8 mouse cellular contexts compared by ENCODE assay signal in the genomic region with DNA sequence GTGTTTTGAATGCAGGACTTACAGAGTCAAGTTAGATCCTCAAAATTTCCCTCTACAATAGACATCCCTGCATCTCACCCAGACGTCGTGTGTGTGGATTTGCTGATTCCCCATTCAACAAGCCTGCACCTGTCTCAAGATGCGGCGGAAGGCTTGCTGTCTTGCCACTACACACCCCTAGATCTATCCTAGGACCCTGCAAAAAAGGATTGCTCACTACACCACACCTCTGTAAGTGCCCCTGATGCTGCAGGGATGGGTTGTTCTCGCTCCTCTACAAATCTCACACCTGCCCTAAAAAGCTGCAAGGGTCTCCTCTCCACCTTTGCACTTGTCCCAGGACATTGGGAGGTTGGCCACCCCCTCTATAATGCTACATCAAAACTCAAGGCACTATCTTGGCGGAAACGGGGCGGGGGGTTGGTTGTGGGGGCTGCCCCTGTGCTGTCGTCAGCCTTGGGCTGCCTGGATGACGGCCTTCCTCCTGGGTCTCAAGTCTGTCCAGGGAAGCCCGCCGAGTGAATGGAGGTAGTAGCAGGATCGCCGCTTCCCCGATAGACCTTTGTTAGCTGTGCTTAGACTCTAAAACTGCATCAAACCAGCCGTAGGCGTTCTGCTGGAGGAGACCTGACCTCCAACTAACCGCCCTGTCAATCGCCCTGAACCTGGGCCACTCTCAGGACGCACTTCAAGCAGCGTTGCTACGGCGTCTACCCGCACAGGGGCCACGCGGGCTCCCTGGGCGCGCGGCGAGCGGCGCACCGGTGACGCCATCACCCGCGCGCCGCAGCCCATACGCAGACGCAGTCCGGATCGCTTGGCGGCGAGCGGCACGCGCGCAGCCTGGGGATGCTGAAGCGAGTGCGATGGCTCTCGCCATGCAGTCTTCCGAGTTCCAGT. TPM values are rescaled to one million over a fixed set of nuclear protein-coding genes. Genes with fewer than 3 reads are reported as not detected.
DNase-seq lines count a peak whose midpoint lies in the region; ATAC-seq and TF ChIP-seq lines count a peak whose summit lies in the region.

TSS of gene Rrp1b (plus strand) at position 492 of the 900 bp plus-strand sequence.
TSS of gene Hsf2bp (minus strand) at position 741 of the 900 bp plus-strand sequence.

- ATAC-seq in heart, embryonic 16.5 days (replicated peaks; ENCODE audit: extremely low read depth, insufficient read depth, low FRiP score), result peak; percentile 94
- ATAC-seq in liver, postnatal 0 days, result peak; percentile 95
- peak; percentile 96 for ATAC-seq in neural tube, embryonic 14.5 days (ENCODE audit: low read depth)

- no peaks in the 10 kb centered on the region for H3K27me3 ChIP-seq in CH12.LX (replicated peaks)
- no peaks in the 10 kb centered on the region for H3K27me3 ChIP-seq in heart, embryonic 16.5 days (ENCODE audit: control insufficient read depth, insufficient read depth, low read length)
- H3K27me3 ChIP-seq in liver, postnatal 0 days (ENCODE audit: insufficient read depth, low read length), result no peaks in the 10 kb centered on the region
- no peaks in the 10 kb centered on the region for H3K27me3 ChIP-seq in neural tube, embryonic 14.5 days (ENCODE audit: control insufficient read depth, insufficient read depth, low read length)
- no peaks in the 10 kb centered on the region for H3K27me3 ChIP-seq in testis, adult 2 months (ENCODE audit: control insufficient read depth, insufficient read depth, low read length)

- TF ChIP-seq POLR2A in CH12.LX (IDR thresholded peaks at IDR 0.05; ENCODE audit: low read depth, low read length), result peak; percentile 96
- TF ChIP-seq POLR2A in testis, adult 2 months (IDR thresholded peaks at IDR 0.05; ENCODE audit: control insufficient read depth, low read depth, low read length), result peak; percentile 95

- no peak for TF ChIP-seq RAD21 in CH12.LX (IDR thresholded peaks at IDR 0.05; ENCODE audit: low read depth, low read length)

- no peaks in the 10 kb centered on the region for H3K9me3 ChIP-seq in CH12.LX (replicated peaks; ENCODE audit: low read length)
- H3K9me3 ChIP-seq in heart, embryonic 16.5 days (replicated peaks; ENCODE audit: control insufficient read depth, low read length), result no peaks in the 10 kb centered on the region
- H3K9me3 ChIP-seq in liver, postnatal 0 days (ENCODE audit: low read length), result no peaks in the 10 kb centered on the region
- no peaks in the 10 kb centered on the region for H3K9me3 ChIP-seq in neural tube, embryonic 14.5 days (ENCODE audit: control insufficient read depth, low read length)

- H3K36me3 ChIP-seq in CH12.LX (replicated peaks in 1 of 2; ENCODE audit: control insufficient read depth in 1 of 2, insufficient read depth in 1 of 2, low read length in 1 of 2), result peaks cover 7 to 32% of the 10 kb centered on the region in 2 experiments
- no peaks in the 10 kb centered on the region for H3K36me3 ChIP-seq in heart, embryonic 16.5 days (ENCODE audit: control insufficient read depth, insufficient read depth)
- H3K36me3 ChIP-seq in liver, postnatal 0 days (replicated peaks; ENCODE audit: insufficient read depth, low read length), result no peaks in the 10 kb centered on the region
- no peaks in the 10 kb centered on the region for H3K36me3 ChIP-seq in neural tube, embryonic 14.5 days (ENCODE audit: control insufficient read depth, insufficient read depth, low read length)
- no peaks in the 10 kb centered on the region; the same call in 1 of the 2 replicates for H3K36me3 ChIP-seq in testis, adult 2 months (ENCODE audit: control insufficient read depth, insufficient read depth, low read length)

- H3K9ac ChIP-seq in CH12.LX (ENCODE audit: insufficient read depth, low read depth), result peak within 1 kb of the TSS; percentile 80
- peak within 1 kb of the TSS; percentile 91 for H3K9ac ChIP-seq in heart, embryonic 16.5 days (ENCODE audit: low read length)
- peak within 1 kb of the TSS; percentile 77 for H3K9ac ChIP-seq in liver, postnatal 0 days (replicated peaks)
- H3K9ac ChIP-seq in neural tube, embryonic 14.5 days (replicated peaks; ENCODE audit: low read depth, low read length), result peak within 1 kb of the TSS; percentile 76

- dilution Hi-C loops in CH12.LX (cut with MboI; ENCODE audit: extremely low pct_ligation_motif_present, extremely low pct_unique_long_range_greater_than_20kb, low sequenced_read_pairs), result no loop called here

- H3K79me2 ChIP-seq in CH12.LX (replicated peaks; ENCODE audit: control insufficient read depth, extremely low read depth, insufficient read depth, poor library complexity, severe bottlenecking), result peaks cover 46% of the 10 kb centered on the region

- no peak for TF ChIP-seq EP300 in CH12.LX (IDR thresholded peaks at IDR 0.05; ENCODE audit: low read length)
- TF ChIP-seq EP300 in liver, postnatal 0 days (IDR thresholded peaks at IDR 0.05; ENCODE audit: low read depth), result no peak

- peak within 1 kb of the TSS; percentile 81 to 97 (median 95) for H3K4me3 ChIP-seq in CH12.LX (replicated peaks in 1 of 3; ENCODE audit: low read depth in 2 of 3, low read length in 2 of 3, poor library complexity in 1 of 3)
- H3K4me3 ChIP-seq in brown adipose tissue, adult 24 weeks (ENCODE audit: insufficient read depth, low read depth, low read length), result peak within 1 kb of the TSS; percentile 97
- peak within 1 kb of the TSS; percentile 89 for H3K4me3 ChIP-seq in heart, embryonic 16.5 days (ENCODE audit: low read length)
- H3K4me3 ChIP-seq in liver, postnatal 0 days (ENCODE audit: low read depth, low read length), result peak within 1 kb of the TSS; percentile 83
- peak within 1 kb of the TSS; percentile 83 for H3K4me3 ChIP-seq in neural tube, embryonic 14.5 days (ENCODE audit: low read depth, low read length)
- peak within 1 kb of the TSS; percentile 97 for H3K4me3 ChIP-seq in testis, adult 2 months (ENCODE audit: control insufficient read depth, low read depth, low read length)

- H3K4me2 ChIP-seq in CH12.LX (ENCODE audit: insufficient read depth, low read depth, poor library complexity, severe bottlenecking), result peak within 1 kb of the TSS; percentile 96
- peak within 1 kb of the TSS; percentile 85 for H3K4me2 ChIP-seq in heart, embryonic 16.5 days (ENCODE audit: low read depth, low read length)
- H3K4me2 ChIP-seq in liver, postnatal 0 days (ENCODE audit: low read depth, low read length), result peak within 1 kb of the TSS; percentile 98
- H3K4me2 ChIP-seq in neural tube, embryonic 14.5 days (ENCODE audit: low read depth, low read length), result peak within 1 kb of the TSS; percentile 95

- peak within 1 kb of the TSS; percentile 12; the same call in 1 of the 2 replicates for H3K27ac ChIP-seq in CH12.LX (ENCODE audit: insufficient read depth, low read depth)
- peak within 1 kb of the TSS; percentile 69 for H3K27ac ChIP-seq in brown adipose tissue, adult 24 weeks (replicated peaks; ENCODE audit: low read depth, low read length)
- peak within 1 kb of the TSS; percentile 79 for H3K27ac ChIP-seq in heart, embryonic 16.5 days (ENCODE audit: low read length)
- H3K27ac ChIP-seq in liver, postnatal 0 days (ENCODE audit: low read depth), result peak within 1 kb of the TSS; percentile 64
- H3K27ac ChIP-seq in neural tube, embryonic 14.5 days (ENCODE audit: low read depth, low read length), result peak within 1 kb of the TSS; percentile 71
- peak within 1 kb of the TSS; percentile 65 for H3K27ac ChIP-seq in testis, adult 2 months (ENCODE audit: control insufficient read depth, insufficient read depth, low read depth, low read length)

- DNase-seq in CH12.LX (ENCODE audit: extremely low read depth), result peak; percentile 74
- DNase-seq in fibroblast of lung, adult 2 months (ENCODE audit: low read depth), result peak; percentile 49
- peak; percentile 59 to 86 for DNase-seq in kidney, postnatal 36 days
- DNase-seq in liver, postnatal 0 days, result peak; percentile 82

- TF ChIP-seq CTCF in CH12.LX (conservative IDR thresholded peaks at IDR 0.05 in 1 of 2, IDR thresholded peaks at IDR 0.05 in 1 of 2; ENCODE audit: low read depth in 2 of 2, low read length in 2 of 2), result no peak
- no peak for TF ChIP-seq CTCF in liver, postnatal 0 days (IDR thresholded peaks at IDR 0.05; ENCODE audit: low read depth)
- TF ChIP-seq CTCF in testis, adult 2 months (IDR thresholded peaks at IDR 0.05; ENCODE audit: control insufficient read depth, insufficient read depth, insufficient replicate concordance, low read depth, low read length), result no peak

- in situ Hi-C loops in CH12.LX (cut with MboI; ENCODE audit: low pct_ligation_motif_present, low pct_unique_long_range_greater_than_20kb, low sequenced_read_pairs), result no loop called here

- peaks cover 5 to 39% of the 10 kb centered on the region in 2 experiments; a peak in 3 of 4 replicates for H3K4me1 ChIP-seq in CH12.LX (ENCODE audit: control insufficient read depth in 1 of 2, insufficient read depth in 2 of 2)
- peaks cover 3% of the 10 kb centered on the region; the same call in 1 of the 2 replicates for H3K4me1 ChIP-seq in brown adipose tissue, adult 24 weeks (ENCODE audit: control insufficient read depth, insufficient read depth, insufficient read length, low read length)
- H3K4me1 ChIP-seq in heart, embryonic 16.5 days (ENCODE audit: control insufficient read depth, insufficient read depth, low read length), result peaks cover 14% of the 10 kb centered on the region
- H3K4me1 ChIP-seq in liver, postnatal 0 days (ENCODE audit: insufficient read depth), result peaks cover 20% of the 10 kb centered on the region
- H3K4me1 ChIP-seq in neural tube, embryonic 14.5 days (ENCODE audit: control insufficient read depth, insufficient read depth, low read length), result peaks cover 18% of the 10 kb centered on the region
- H3K4me1 ChIP-seq in testis, adult 2 months (ENCODE audit: control insufficient read depth, insufficient read depth, low read length), result peaks cover 17% of the 10 kb centered on the region

- WGBS in heart, embryonic 16.5 days, result 5% methylated on average over 52 of the region's 52 CpGs
- WGBS in liver, postnatal 0 days (ENCODE audit: insufficient replicate concordance), result 5% methylated on average over 52 of the region's 52 CpGs
- WGBS in neural tube, embryonic 14.5 days, result 5% methylated on average over 52 of the region's 52 CpGs

RNA-seq across cellular contexts. Expression of gene Rrp1b, which starts in this region (rescaled TPM):
- total RNA-seq in CH12.LX (2012; rRNA removed) (76.7 and 99.1 TPM in 2 replicates), CH12.LX (2014; rRNA removed) (60.9 and 72.4 TPM in 2 replicates)
- polyA plus RNA-seq in CH12.LX (2012; ENCODE audit: insufficient read length, low read depth), result 149 and 151 TPM in 2 replicates
- 3.2 and 5.9 TPM in 2 replicates for polyA plus RNA-seq in brown adipose tissue, adult 24 weeks (2012; ENCODE audit: insufficient read depth, insufficient read length, missing spikeins)
- polyA plus RNA-seq in heart, embryonic 16.5 days (2015; fragmentation: Nextera tagmentation; extraction: Ambion mirVana), result 27.0 and 32.3 TPM in 2 replicates
- polyA plus RNA-seq in liver, postnatal 0 days (2015; fragmentation: Nextera tagmentation; extraction: Ambion mirVana), result 10.5 and 13.9 TPM in 2 replicates
- 30.1 and 40.8 TPM in 2 replicates for polyA plus RNA-seq in neural tube, embryonic 14.5 days (2014; fragmentation: Nextera tagmentation; extraction: Ambion mirVana)
- 6.7 and 7.2 TPM in 2 replicates for polyA plus RNA-seq in testis, adult 2 months (2012; rRNA removed)

RNA-seq across cellular contexts. Expression of gene Hsf2bp, which starts in this region (rescaled TPM):
- total RNA-seq in CH12.LX (2012; rRNA removed) (0.34 and 0.67 TPM in 2 replicates), CH12.LX (2014; rRNA removed) (0.75 and 1.2 TPM in 2 replicates)
- polyA plus RNA-seq in CH12.LX (2012; ENCODE audit: insufficient read length, low read depth), result 1.0 and 1.4 TPM in 2 replicates
- polyA plus RNA-seq in brown adipose tissue, adult 24 weeks (2012; ENCODE audit: insufficient read depth, insufficient read length, missing spikeins), result not detected in 2 replicates
- 0.13 and 0.20 TPM in 2 replicates for polyA plus RNA-seq in heart, embryonic 16.5 days (2015; fragmentation: Nextera tagmentation; extraction: Ambion mirVana)
- polyA plus RNA-seq in liver, postnatal 0 days (2015; fragmentation: Nextera tagmentation; extraction: Ambion mirVana), result 0.21 and 0.42 TPM in 2 replicates
- 0.52 and 1.1 TPM in 2 replicates for polyA plus RNA-seq in neural tube, embryonic 14.5 days (2014; fragmentation: Nextera tagmentation; extraction: Ambion mirVana)
- polyA plus RNA-seq in testis, adult 2 months (2012; rRNA removed), result 32.3 and 34.3 TPM in 2 replicates

Comparison
In these comparisons a context has a peak if more than half of its experiments do, and no peak if none do; other contexts are left out.
1. Peak in every context shown above with its lines: DNase-seq, ATAC-seq, H3K4me3 ChIP-seq and H3K27ac ChIP-seq.
2. RNA of gene Hsf2bp (polyA plus RNA-seq): 32.3 to 34.3 TPM in testis, adult 2 months; 1.0 to 1.4 TPM in CH12.LX, not detected in brown adipose tissue, adult 24 weeks, 0.52 to 1.1 TPM in neural tube, embryonic 14.5 days, 0.21 to 0.42 TPM in liver, postnatal 0 days and 0.13 to 0.20 TPM in heart, embryonic 16.5 days; every median in the first group is over 10 times any median in the second.
3. H3K27ac ChIP-seq: peak in every context shown above with its lines; median percentile 79 in heart, embryonic 16.5 days; 71 in neural tube, embryonic 14.5 days; 69 in brown adipose tissue, adult 24 weeks; 65 in testis, adult 2 months; 64 in liver, postnatal 0 days; 12 in CH12.LX.